Mouse (Mus musculus): ENCODE data around the gene Foxc2. TPM values are rescaled to one million over a fixed set of nuclear protein-coding genes. Genes with fewer than 3 reads are reported as not detected.

Foxc2 gene
- polyA plus RNA-seq, 1 experiment from 2014 or later, result 0.12 TPM

- Histone ChIP-seq H3K27ac (ENCODE audit: low read length) (no peak overlapping the region), H3K9me3 (replicated peaks; ENCODE audit: control insufficient read depth, low read length) (no peaks in the 10 kb centered on the region), H3K27me3 (ENCODE audit: control insufficient read depth, insufficient read depth, low read length) (peaks cover 84% of the 10 kb centered on the region), H3K4me3 (replicated peaks; ENCODE audit: low read length) (no peak overlapping the region), H3K9ac (ENCODE audit: low read length) (no peak overlapping the region), H3K36me3 (ENCODE audit: control insufficient read depth, insufficient read depth, low read length) (no peaks in the 10 kb centered on the region), H3K4me2 (ENCODE audit: low read depth, low read length) (no peak overlapping the region), H3K4me1 (ENCODE audit: control insufficient read depth, insufficient read depth, low read length) (peaks cover 21% of the 10 kb centered on the region)
- 36% methylated on average over 7 of the region's 7 CpGs for WGBS
- no peak for ATAC-seq (ENCODE audit: insufficient read depth, low FRiP score)
These were observed 6.4 kb downstream of the Foxc2 start for GRCm38 (mm10) chr8:121122368-121122767.

GRCm38 (mm10) chr8:121123113-121123512 lies 7.1 kb downstream of the Foxc2 start:
- Histone ChIP-seq H3K4me3 (replicated peaks; ENCODE audit: low read length) (no peak overlapping the region), H3K36me3 (ENCODE audit: control insufficient read depth, insufficient read depth, low read length) (no peaks in the 10 kb centered on the region), H3K27me3 (ENCODE audit: control insufficient read depth, insufficient read depth, low read length) (peaks cover 84% of the 10 kb centered on the region), H3K4me1 (ENCODE audit: control insufficient read depth, insufficient read depth, low read length) (peaks cover 15% of the 10 kb centered on the region), H3K4me2 (ENCODE audit: low read depth, low read length) (no peak overlapping the region), H3K9ac (ENCODE audit: low read length) (no peak overlapping the region), H3K27ac (ENCODE audit: low read length) (no peak overlapping the region), H3K9me3 (replicated peaks; ENCODE audit: control insufficient read depth, low read length) (no peaks in the 10 kb centered on the region)
- 61% methylated on average over 2 of the region's 2 CpGs for WGBS
- ATAC-seq (ENCODE audit: insufficient read depth, low FRiP score), result no peak

GRCm38 (mm10) chr8:121124547-121125239 lies 8.7 kb downstream of the Foxc2 start:
- H3K36me3 ChIP-seq (ENCODE audit: control insufficient read depth, insufficient read depth, low read length), result no peaks in the 10 kb centered on the region
- ATAC-seq (ENCODE audit: insufficient read depth, low FRiP score), result no peak
- peaks cover 19% of the 10 kb centered on the region for H3K4me1 ChIP-seq (ENCODE audit: control insufficient read depth, insufficient read depth, low read length)
- peak overlapping the region; percentile 67 for H3K4me2 ChIP-seq (ENCODE audit: low read depth, low read length)
- 14% methylated on average over 17 of the region's 17 CpGs for WGBS
- H3K27me3 ChIP-seq (ENCODE audit: control insufficient read depth, insufficient read depth, low read length), result peaks cover 86% of the 10 kb centered on the region
- no peak overlapping the region for H3K4me3 ChIP-seq (replicated peaks; ENCODE audit: low read length)
- H3K27ac ChIP-seq (ENCODE audit: low read length), result no peak overlapping the region
- H3K9ac ChIP-seq (ENCODE audit: low read length), result peak overlapping the region; percentile 55; the same call in 1 of the 2 replicates
- H3K9me3 ChIP-seq (replicated peaks; ENCODE audit: control insufficient read depth, low read length), result no peaks in the 10 kb centered on the region

- peaks cover 19% of the 10 kb centered on the region for H3K4me1 ChIP-seq (ENCODE audit: control insufficient read depth, insufficient read depth, low read length)
- WGBS, result under 1% methylated on average over 36 of the region's 36 CpGs
These were observed 9.4 kb downstream of the Foxc2 start for GRCm38 (mm10) chr8:121125311-121125876.

GRCm38 (mm10) chr8:121126191-121126590 lies 10.2 kb downstream of the Foxc2 start:
- Histone ChIP-seq H3K27me3 (ENCODE audit: control insufficient read depth, insufficient read depth, low read length) (peaks cover 76% of the 10 kb centered on the region), H3K4me3 (replicated peaks; ENCODE audit: low read length) (peak overlapping the region; percentile 44), H3K9me3 (replicated peaks; ENCODE audit: control insufficient read depth, low read length) (no peaks in the 10 kb centered on the region), H3K4me2 (ENCODE audit: low read depth, low read length) (peak overlapping the region; percentile 67), H3K27ac (ENCODE audit: low read length) (peak overlapping the region; percentile 53), H3K9ac (ENCODE audit: low read length) (no peak overlapping the region), H3K4me1 (ENCODE audit: control insufficient read depth, insufficient read depth, low read length) (peaks cover 19% of the 10 kb centered on the region), H3K36me3 (ENCODE audit: control insufficient read depth, insufficient read depth, low read length) (no peaks in the 10 kb centered on the region)
- WGBS, result 11% methylated on average over 6 of the region's 6 CpGs
- ATAC-seq (ENCODE audit: insufficient read depth, low FRiP score), result no peak

More at GRCm38 (mm10) chr8:121125311-121125876, 9.4 kb downstream of the Foxc2 start:
- Histone ChIP-seq H3K9ac (ENCODE audit: low read length) (peak overlapping the region; percentile 55), H3K4me3 (replicated peaks; ENCODE audit: low read length) (peak overlapping the region; percentile 44), H3K27me3 (ENCODE audit: control insufficient read depth, insufficient read depth, low read length) (peaks cover 79% of the 10 kb centered on the region), H3K36me3 (ENCODE audit: control insufficient read depth, insufficient read depth, low read length) (no peaks in the 10 kb centered on the region), H3K4me2 (ENCODE audit: low read depth, low read length) (peak overlapping the region; percentile 67), H3K27ac (ENCODE audit: low read length) (peak overlapping the region; percentile 66), H3K9me3 (replicated peaks; ENCODE audit: control insufficient read depth, low read length) (no peaks in the 10 kb centered on the region)
- peak; percentile 77 for ATAC-seq (ENCODE audit: insufficient read depth, low FRiP score)

GRCm38 (mm10) chr8:121126694-121127093 lies 10.7 kb downstream of the Foxc2 start:
- WGBS, result 7% methylated on average over 6 of the region's 6 CpGs
- no peaks in the 10 kb centered on the region for H3K36me3 ChIP-seq (ENCODE audit: control insufficient read depth, insufficient read depth, low read length)
- peaks cover 71% of the 10 kb centered on the region for H3K27me3 ChIP-seq (ENCODE audit: control insufficient read depth, insufficient read depth, low read length)
- H3K4me3 ChIP-seq (replicated peaks; ENCODE audit: low read length), result peak overlapping the region; percentile 44; the same call in 1 of the 2 replicates
- H3K4me2 ChIP-seq (ENCODE audit: low read depth, low read length), result 0 out of 2 replicates have a peak overlapping the region, but pooled peaks have one; percentile 67
- ATAC-seq (ENCODE audit: insufficient read depth, low FRiP score), result no peak
- no peaks in the 10 kb centered on the region for H3K9me3 ChIP-seq (replicated peaks; ENCODE audit: control insufficient read depth, low read length)
- peak overlapping the region; percentile 53 for H3K27ac ChIP-seq (ENCODE audit: low read length)
- peaks cover 19% of the 10 kb centered on the region for H3K4me1 ChIP-seq (ENCODE audit: control insufficient read depth, insufficient read depth, low read length)
- no peak overlapping the region for H3K9ac ChIP-seq (ENCODE audit: low read length)

GRCm38 (mm10) chr8:121127291-121127701 lies 11.3 kb downstream of the Foxc2 start:
- peak overlapping the region; percentile 46; the same call in 1 of the 2 replicates for H3K27ac ChIP-seq (ENCODE audit: low read length)
- WGBS, result 5% methylated on average over 11 of the region's 11 CpGs

GRCm38 (mm10) chr8:121127756-121128375 lies 11.9 kb downstream of the Foxc2 start, which contains the start of gene Foxl1:
Gene Foxl1, plus strand, starts transcription at chr8:121127940.
- WGBS, result 6% methylated on average over 43 of the region's 43 CpGs
- Histone ChIP-seq H3K9me3 (replicated peaks; ENCODE audit: control insufficient read depth, low read length) (no peaks in the 10 kb centered on the region), H3K4me3 (replicated peaks; ENCODE audit: low read length) (peak within 1 kb of the TSS; percentile 48), H3K9ac (ENCODE audit: low read length) (peak within 1 kb of the TSS; percentile 68), H3K27ac (ENCODE audit: low read length) (peak within 1 kb of the TSS; percentile 81), H3K36me3 (ENCODE audit: control insufficient read depth, insufficient read depth, low read length) (no peaks in the 10 kb centered on the region), H3K4me2 (ENCODE audit: low read depth, low read length) (peak within 1 kb of the TSS; percentile 53), H3K27me3 (ENCODE audit: control insufficient read depth, insufficient read depth, low read length) (peaks cover 68% of the 10 kb centered on the region), H3K4me1 (ENCODE audit: control insufficient read depth, insufficient read depth, low read length) (peaks cover 19% of the 10 kb centered on the region)
- ATAC-seq (ENCODE audit: insufficient read depth, low FRiP score), result no peak

More at GRCm38 (mm10) chr8:121127291-121127701, 11.3 kb downstream of the Foxc2 start:
- Histone ChIP-seq H3K9me3 (replicated peaks; ENCODE audit: control insufficient read depth, low read length) (no peaks in the 10 kb centered on the region), H3K4me3 (replicated peaks; ENCODE audit: low read length) (peak overlapping the region; percentile 48; the same call in 1 of the 2 replicates), H3K27me3 (ENCODE audit: control insufficient read depth, insufficient read depth, low read length) (peaks cover 72% of the 10 kb centered on the region), H3K4me1 (ENCODE audit: control insufficient read depth, insufficient read depth, low read length) (peaks cover 19% of the 10 kb centered on the region), H3K4me2 (ENCODE audit: low read depth, low read length) (0 out of 2 replicates have a peak overlapping the region, but pooled peaks have one; percentile 1), H3K9ac (ENCODE audit: low read length) (no peak overlapping the region), H3K36me3 (ENCODE audit: control insufficient read depth, insufficient read depth, low read length) (no peaks in the 10 kb centered on the region)
- ATAC-seq (ENCODE audit: insufficient read depth, low FRiP score), result peak; percentile 39; the same call in 1 of the 2 replicates

Data from stomach, embryonic 16.5 days (tissue).